ENCODE assay signal across 19 mouse cellular contexts in the genomic region with DNA sequence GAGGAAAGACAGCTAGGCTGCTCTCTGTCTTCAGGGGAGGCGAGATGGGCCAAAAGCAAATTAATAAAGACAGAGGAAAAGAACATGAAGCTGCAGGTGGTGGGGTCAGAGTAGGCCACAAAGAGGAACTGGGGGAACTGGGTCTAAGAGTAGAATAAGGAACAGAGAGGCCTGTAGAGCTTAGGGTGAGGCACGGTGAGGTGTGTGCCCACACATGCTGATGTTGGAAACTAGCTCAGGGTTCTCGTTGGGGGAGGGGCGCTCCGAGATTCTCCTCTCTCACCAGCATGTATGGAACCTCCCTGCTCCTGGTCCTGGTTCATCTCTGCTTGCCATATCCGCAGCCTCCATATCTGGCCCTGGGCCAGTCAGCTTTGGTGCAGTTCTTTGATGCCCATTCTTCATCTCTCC. TPM values are rescaled to one million over a fixed set of nuclear protein-coding genes. Genes with fewer than 3 reads are reported as not detected.
DNase-seq lines count a peak whose midpoint lies in the region; ATAC-seq and TF ChIP-seq lines count a peak whose summit lies in the region.
"Had no signal": no experiment of that assay in that cellular context is flagged by ENCODE, and none has a peak within 500 bp of the region (broad histone marks: within the 10 kb centered on the region; RNA-seq: fewer than 3 reads in every experiment).

No protein-coding gene starts in this region.

- TF ChIP-seq POLR2A in MEL (IDR thresholded peaks at IDR 0.05; ENCODE audit: control insufficient read depth in 1 of 2, insufficient read depth in 1 of 2, low read depth in 1 of 2, low read length in 2 of 2, poor library complexity in 1 of 2): no peak

- no peak overlapping the region for H3K9ac ChIP-seq in MEL (ENCODE audit: control insufficient read depth, low read depth, low read length, poor library complexity, severe bottlenecking)
- H3K9ac ChIP-seq: limb, embryonic 15.5 days; midbrain, embryonic 12.5 days; neural tube, embryonic 15.5 days had no signal

- ATAC-seq in frontal cortex, adult (ENCODE audit: low TSS enrichment): no peak
- ATAC-seq: hindbrain, postnatal 0 days had no signal

- peak; percentile 40 for DNase-seq in lung, postnatal 36 days
- DNase-seq in lung, postnatal 10 days: no peak
- DNase-seq in MEL (ENCODE audit: low read depth, low spot score): peak; percentile 39
- no peak for DNase-seq in limb, embryonic 10.5 days (ENCODE audit: low spot score)
- peak; percentile 82 for DNase-seq in spleen, postnatal 36 days (ENCODE audit: low spot score in 2 of 2)
- no peak for DNase-seq in kidney, postnatal 14 days
- DNase-seq: cerebellum, adult 9-11 months; gastrocnemius, postnatal 25 days; heart, postnatal 14 days; kidney, adult 18-20 months; kidney, postnatal 36 days; right cerebral cortex, adult 18-20 months; thymus, adult 18-20 months had no signal

- H3K36me3 ChIP-seq in MEL (ENCODE audit: control insufficient read depth in 1 of 2, insufficient read depth in 2 of 2, low read length in 2 of 2): no peaks in the 10 kb centered on the region
- no peaks in the 10 kb centered on the region for H3K36me3 ChIP-seq in limb, embryonic 10.5 days
- H3K36me3 ChIP-seq: G1E; limb, embryonic 15.5 days; midbrain, embryonic 12.5 days; neural tube, embryonic 15.5 days had no signal

- no peaks in the 10 kb centered on the region for H3K79me2 ChIP-seq in MEL (ENCODE audit: control insufficient read depth, insufficient read depth, low read length, poor library complexity)

- H3K27ac ChIP-seq in MEL (ENCODE audit: control insufficient read depth, low read depth, low read length): no peak overlapping the region
- 0 out of 2 replicates have a peak overlapping the region, but pooled peaks have one; percentile 15 for H3K27ac ChIP-seq in limb, embryonic 10.5 days
- H3K27ac ChIP-seq: hindbrain, postnatal 0 days; limb, embryonic 15.5 days; midbrain, embryonic 12.5 days; neural tube, embryonic 15.5 days had no signal

- no peaks in the 10 kb centered on the region for H3K9me3 ChIP-seq in MEL (replicated peaks; ENCODE audit: insufficient read depth, low read length)
- H3K9me3 ChIP-seq in limb, embryonic 10.5 days (replicated peaks): no peaks in the 10 kb centered on the region
- H3K9me3 ChIP-seq: G1E; limb, embryonic 15.5 days; midbrain, embryonic 12.5 days; neural tube, embryonic 15.5 days had no signal

- H3K4me3 ChIP-seq in MEL (ENCODE audit: control insufficient read depth in 1 of 2, insufficient read depth in 1 of 2, low read depth in 2 of 2, low read length in 2 of 2): no peak overlapping the region
- H3K4me3 ChIP-seq in limb, embryonic 10.5 days: no peak overlapping the region
- H3K4me3 ChIP-seq: limb, embryonic 15.5 days; midbrain, embryonic 12.5 days; neural tube, embryonic 15.5 days had no signal

- no peak for TF ChIP-seq RAD21 in MEL (IDR thresholded peaks at IDR 0.05; ENCODE audit: low read depth, low read length)

- peaks cover 0 to 3% of the 10 kb centered on the region in 2 experiments; a peak in 1 of 4 replicates for H3K4me1 ChIP-seq in MEL (ENCODE audit: control insufficient read depth in 1 of 2, insufficient read depth in 2 of 2, low read length in 2 of 2)
- peaks cover 42% of the 10 kb centered on the region for H3K4me1 ChIP-seq in limb, embryonic 10.5 days

- H3K27me3 ChIP-seq in MEL (ENCODE audit: control insufficient read depth in 1 of 2, insufficient read depth in 2 of 2, low read length in 2 of 2): no peaks in the 10 kb centered on the region
- H3K27me3 ChIP-seq in limb, embryonic 10.5 days (ENCODE audit: low read depth, poor library complexity, severe bottlenecking): peaks cover 57% of the 10 kb centered on the region

- no peak for TF ChIP-seq EP300 in MEL (IDR thresholded peaks at IDR 0.05; ENCODE audit: low read depth in 1 of 2, low read length in 2 of 2)

- 92% methylated on average over 6 of the region's 6 CpGs for WGBS in limb, embryonic 10.5 days

- TF ChIP-seq CTCF in MEL (IDR thresholded peaks at IDR 0.05 in 2 of 3, conservative IDR thresholded peaks at IDR 0.05 in 1 of 3; ENCODE audit: control insufficient read depth in 1 of 3, insufficient read depth in 1 of 3, low read depth in 2 of 3, low read length in 3 of 3, poor library complexity in 1 of 3, severe bottlenecking in 1 of 3): no peak

TF ChIP-seq in MEL, 35 proteins besides CTCF, POLR2A, EP300 and RAD21:
- TF ChIP-seq KAT2A (conservative IDR thresholded peaks at IDR 0.05; ENCODE audit: low read depth, low read length): no peak
- TF ChIP-seq HCFC1 (IDR thresholded peaks at IDR 0.05; ENCODE audit: low read depth, low read length): no peak
- no peak for TF ChIP-seq ELF1 (IDR thresholded peaks at IDR 0.05; ENCODE audit: low read depth, low read length)
- no peak for TF ChIP-seq TAL1 (IDR thresholded peaks at IDR 0.05; ENCODE audit: low read length)
- TF ChIP-seq CHD2 (IDR thresholded peaks at IDR 0.05; ENCODE audit: low read length): no peak
- TF ChIP-seq USF2 (IDR thresholded peaks at IDR 0.05; ENCODE audit: borderline replicate concordance in 1 of 2, insufficient read depth in 1 of 2, low read depth in 1 of 2, low read length in 2 of 2): no peak
- TF ChIP-seq GABPA (IDR thresholded peaks at IDR 0.05; ENCODE audit: low read depth, low read length): no peak
- no peak for TF ChIP-seq BHLHE40 (IDR thresholded peaks at IDR 0.05; ENCODE audit: borderline replicate concordance, low read depth, low read length)
- no peak for TF ChIP-seq E2F4 (IDR thresholded peaks at IDR 0.05; ENCODE audit: borderline replicate concordance, low read depth, low read length)
- TF ChIP-seq TCF12 (IDR thresholded peaks at IDR 0.05; ENCODE audit: low read depth, low read length): no peak
- no peak for TF ChIP-seq GATA1 (IDR thresholded peaks at IDR 0.05; ENCODE audit: low read depth, low read length)
- TF ChIP-seq TBP (IDR thresholded peaks at IDR 0.05; ENCODE audit: low read depth, low read length): no peak
- TF ChIP-seq POLR2AphosphoS5 (IDR thresholded peaks at IDR 0.05; ENCODE audit: borderline replicate concordance, low read depth, low read length): no peak
- no peak for TF ChIP-seq MYC (IDR thresholded peaks at IDR 0.05; ENCODE audit: low read depth, low read length)
- no peak for TF ChIP-seq USF1 (IDR thresholded peaks at IDR 0.05; ENCODE audit: low read depth, low read length)
TF ChIP-seq in MEL: peak in this region for 0.

RNA-seq across cellular contexts. Expression of a gene that starts 11.1 kb away (rescaled TPM):
- total RNA-seq in MEL (2012; rRNA removed): 84.9 and 91.8 TPM in 2 replicates
- 10 to 100 TPM; 34.7 to 92.0 TPM for polyA plus RNA-seq in MEL (2012; ENCODE audit: insufficient read depth in 1 of 2, insufficient read length in 2 of 2, low read depth in 1 of 2, low replicate concordance in 2 of 2, missing spikeins in 1 of 2)
- 8.1 and 8.3 TPM in 2 replicates for polyA plus RNA-seq in limb, embryonic 10.5 days (2016; fragmentation: Nextera tagmentation; extraction: Ambion mirVana)

RNA-seq across cellular contexts. Expression of a gene that starts 34.3 kb away (rescaled TPM):
- total RNA-seq in MEL (2012; rRNA removed): 4.8 and 7.4 TPM in 2 replicates
- 10 to 100 TPM in 1 of 2 experiments, not detected in 1; 10.5 TPM for polyA plus RNA-seq in MEL (2012; ENCODE audit: insufficient read depth in 1 of 2, insufficient read length in 2 of 2, low read depth in 1 of 2, low replicate concordance in 2 of 2, missing spikeins in 1 of 2)
- polyA plus RNA-seq in limb, embryonic 10.5 days (2016; fragmentation: Nextera tagmentation; extraction: Ambion mirVana): 2.6 and 2.9 TPM in 2 replicates

Comparison
In these comparisons a context has a peak if more than half of its experiments do, and no peak if none do; other contexts are left out.
1. DNase-seq: peak in lung, postnatal 36 days (single experiment), MEL (single experiment) and spleen, postnatal 36 days (2 of 2); none in lung, postnatal 10 days (single experiment), limb, embryonic 10.5 days (single experiment) and kidney, postnatal 14 days (single experiment).